Mouse (Mus musculus) limb, embryonic 11.5 days (tissue): ENCODE data around the gene Sh3bp5l. TPM values are rescaled to one million over a fixed set of nuclear protein-coding genes. Genes with fewer than 3 reads are reported as not detected.
"Not testable (repeated sequence)": the region's sequence is repeated elsewhere in the genome, so short reads cannot be mapped to it uniquely, and the experiment has no call there.

Source experiments
- ATAC-seq: fragments of 200-750 bp; cut with Nextera tagmentation; 2 replicates; pipeline ENCODE4 v1.8.0; 2017; ENCODE audit warnings: low read depth; ENCODE audit not compliant: insufficient number of reproducible peaks, low FRiP score, low TSS enrichment
- DNase-seq: peaks from one replicate; pipeline ENCODE4 v3.0.0-alpha.2; 2015; ENCODE audit warnings: low spot score
- H3K27ac ChIP-seq: fragments of 300-500 bp; sonication (generic); replicated peaks from 2 replicates; pipeline ENCODE4 v1.5.1; 2014; ENCODE audit warnings: low read depth, mild to moderate bottlenecking, low read length
- H3K27me3 ChIP-seq: fragments of 300-500 bp; sonication (generic); 2 replicates; pipeline ENCODE4 v1.6.1; 2014; ENCODE audit warnings: mild to moderate bottlenecking, low read length, mixed read lengths; ENCODE audit not compliant: control insufficient read depth, insufficient read depth
- H3K36me3 ChIP-seq: fragments of 300-500 bp; sonication (generic); 2 replicates; pipeline ENCODE4 v1.6.1; 2014; ENCODE audit warnings: mild to moderate bottlenecking, low read length, moderate library complexity, mixed read lengths; ENCODE audit not compliant: control insufficient read depth, insufficient read depth
- H3K4me1 ChIP-seq: fragments of 300-500 bp; sonication (generic); 2 replicates; pipeline ENCODE4 v1.6.1; 2014; ENCODE audit warnings: low read length, mixed read lengths; ENCODE audit not compliant: control insufficient read depth, insufficient read depth
- H3K4me2 ChIP-seq: fragments of 300-500 bp; sonication (generic); 2 replicates; pipeline ENCODE4 v1.6.1; 2014; ENCODE audit warnings: low read depth, mild to moderate bottlenecking, moderate library complexity; ENCODE audit not compliant: severe bottlenecking
- H3K4me3 ChIP-seq: fragments of 300-500 bp; sonication (generic); 2 replicates; pipeline ENCODE4 v1.5.1; 2014; ENCODE audit warnings: low read depth, low read length
- H3K9ac ChIP-seq: fragments of 300-500 bp; sonication (generic); 2 replicates; pipeline ENCODE4 v1.6.1; 2014; ENCODE audit warnings: mild to moderate bottlenecking, low read length
- H3K9me3 ChIP-seq: fragments of 300-500 bp; sonication (generic); 2 replicates; pipeline ENCODE4 v1.6.1; 2016; ENCODE audit warnings: low read length; ENCODE audit not compliant: control insufficient read depth
- whole genome bisulfite sequencing: fragments of 180-500 bp; shearing (Covaris S2); extraction: QIAGEN DNeasy Blood & Tissue Kit; methylation state at CpG from one replicate; pipeline ENCODE4 v1.1.7; 2014; 5-methylcytosine and 5-hydroxymethylcytosine counted together
- polyA plus RNA-seq: library from polyadenylated mRNA; unstranded; fragments of >200 nt; fragmentation: Nextera tagmentation; extraction: Ambion mirVana; gene quantifications from 2 replicates; pipeline ENCODE4 v1.2.1, GENCODE M21; 2014

The Sh3bp5l gene
- polyA plus RNA-seq, 1 experiment from 2014 or later: 27.0 TPM

DNA sequence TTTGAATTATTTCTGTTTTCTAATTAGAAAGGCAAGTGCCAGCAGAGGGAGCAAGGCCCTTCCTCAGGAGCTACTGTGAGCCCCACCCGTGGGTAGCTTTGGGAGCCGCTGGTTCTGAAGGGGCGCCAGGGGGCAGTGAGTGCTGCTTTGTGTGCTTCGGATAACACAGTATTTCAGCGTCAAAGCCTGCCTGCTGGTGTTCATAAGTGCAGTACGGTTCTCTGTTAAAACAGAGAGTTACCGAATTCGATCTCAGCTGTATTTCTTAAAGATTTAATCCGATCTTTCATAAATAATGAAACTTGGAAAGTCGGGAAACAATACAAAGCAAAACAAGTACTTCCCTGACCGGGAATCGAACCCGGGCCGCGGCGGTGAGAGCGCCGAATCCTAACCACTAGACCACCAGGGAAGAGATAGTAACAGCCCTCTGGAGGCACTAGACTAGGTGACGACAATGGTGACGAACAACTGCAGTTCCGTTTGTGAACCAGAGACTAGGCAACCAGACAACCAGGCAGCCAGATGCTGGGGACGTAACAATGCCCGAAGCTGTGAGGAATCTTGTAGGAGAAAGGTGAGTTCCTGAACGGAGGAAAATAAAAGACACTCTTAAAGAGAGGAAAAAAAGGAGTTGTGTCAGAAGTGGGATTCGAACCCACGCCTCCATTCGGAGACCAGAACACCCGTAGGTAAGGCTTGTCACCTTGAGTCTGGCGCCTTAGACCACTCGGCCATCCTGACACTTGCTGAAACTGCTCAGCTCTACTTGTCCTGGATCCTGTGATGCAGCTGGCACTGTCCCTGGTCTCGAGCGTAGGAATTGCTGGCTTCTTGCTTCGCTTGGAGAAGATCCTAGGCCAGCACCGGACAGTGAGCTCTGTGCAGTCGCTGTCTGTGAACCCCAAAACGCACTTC is 28.4 kb upstream of the Sh3bp5l start:
- Histone ChIP-seq H3K9me3 (no peaks in the 10 kb centered on the region), H3K36me3 (no peaks in the 10 kb centered on the region)

DNA sequence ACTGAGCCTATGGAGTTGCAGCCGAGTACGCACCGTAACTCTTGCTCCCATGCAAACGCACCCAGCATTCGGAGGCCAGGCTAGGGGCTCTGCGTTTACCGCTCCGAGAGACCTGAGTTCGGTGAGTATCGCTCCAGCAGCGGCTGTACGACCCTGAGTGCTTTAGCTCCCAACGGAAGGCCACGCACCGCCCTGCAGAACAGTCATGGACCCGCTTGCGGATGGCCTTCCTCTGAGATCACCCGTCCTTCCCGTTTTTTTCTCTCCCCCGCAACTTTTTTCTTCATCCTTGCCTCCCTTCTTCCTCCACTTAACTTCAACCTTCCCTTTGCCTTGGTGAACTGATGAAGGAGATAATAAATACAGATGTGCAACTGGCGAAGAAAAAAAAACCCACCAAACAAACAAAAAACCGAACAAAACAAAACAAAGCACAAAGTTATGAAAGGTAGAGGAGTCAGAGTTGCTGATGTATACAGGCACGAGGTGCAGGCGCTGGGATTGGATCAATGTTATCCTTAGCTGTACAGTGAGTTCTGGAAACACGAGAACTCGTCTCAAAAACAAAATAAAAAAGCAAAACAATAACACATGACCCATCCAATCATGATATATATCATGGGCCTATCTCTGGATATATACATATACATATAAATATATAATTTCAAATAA is 27.6 kb upstream of the Sh3bp5l start:
- no peaks in the 10 kb centered on the region for H3K36me3 ChIP-seq
- H3K4me3 ChIP-seq: peak overlapping the region; percentile 55
- no peak for DNase-seq
- peak; percentile 51 for ATAC-seq
- no peaks in the 10 kb centered on the region for H3K27me3 ChIP-seq
- peak overlapping the region; percentile 55 for H3K9ac ChIP-seq
- under 1% methylated on average over 26 of the region's 26 CpGs for WGBS
- H3K4me2 ChIP-seq: peak overlapping the region; percentile 51
- H3K4me1 ChIP-seq: peaks cover 2% of the 10 kb centered on the region; the same call in 1 of the 2 replicates
- peak overlapping the region; percentile 65 for H3K27ac ChIP-seq
- H3K9me3 ChIP-seq: no peaks in the 10 kb centered on the region

More for the DNA sequence above, 28.4 kb upstream of the Sh3bp5l start:
- WGBS: under 1% methylated on average over 36 of the region's 36 CpGs
- H3K4me2 ChIP-seq: peak overlapping the region; percentile 51
- H3K4me3 ChIP-seq: peak overlapping the region; percentile 55
- DNase-seq (peak; percentile 100), ATAC-seq (peak; percentile 87)
- peak overlapping the region; percentile 55 for H3K9ac ChIP-seq
- H3K27me3 ChIP-seq: no peaks in the 10 kb centered on the region
- H3K27ac ChIP-seq: peak overlapping the region; percentile 65
- no peaks in the 10 kb centered on the region for H3K4me1 ChIP-seq

DNA sequence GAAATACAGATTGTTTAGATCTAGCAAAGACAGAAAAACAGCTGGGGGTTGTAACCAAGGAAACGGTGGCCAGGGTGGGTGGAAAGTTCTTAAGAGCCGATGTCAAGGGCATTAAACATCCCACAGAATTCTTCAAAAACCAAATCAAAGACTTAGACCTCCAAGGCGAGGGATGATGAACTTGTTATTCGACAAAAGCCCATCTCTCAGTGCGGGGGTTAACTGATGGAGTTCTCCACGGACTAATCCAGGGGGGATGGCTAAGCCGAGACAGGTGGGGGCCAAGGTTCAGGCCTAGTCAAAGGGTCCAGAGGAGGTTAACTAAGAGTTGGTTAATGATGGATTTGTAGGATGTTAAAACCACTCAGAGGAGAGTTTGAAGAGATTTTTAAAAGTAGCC is 26.9 kb upstream of the Sh3bp5l start:
- H3K27ac ChIP-seq: no peak overlapping the region
- no peaks in the 10 kb centered on the region for H3K27me3 ChIP-seq
- DNase-seq (no peak), ATAC-seq (no peak)
- no peak overlapping the region for H3K4me3 ChIP-seq
- H3K36me3 ChIP-seq: no peaks in the 10 kb centered on the region
- no peak overlapping the region for H3K9ac ChIP-seq
- WGBS: 38% methylated on average over 7 of the region's 7 CpGs
- H3K9me3 ChIP-seq: no peaks in the 10 kb centered on the region
- H3K4me2 ChIP-seq: peak overlapping the region; percentile 29; the same call in 1 of the 2 replicates
- H3K4me1 ChIP-seq: peaks cover 4% of the 10 kb centered on the region; the same call in 1 of the 2 replicates

DNA sequence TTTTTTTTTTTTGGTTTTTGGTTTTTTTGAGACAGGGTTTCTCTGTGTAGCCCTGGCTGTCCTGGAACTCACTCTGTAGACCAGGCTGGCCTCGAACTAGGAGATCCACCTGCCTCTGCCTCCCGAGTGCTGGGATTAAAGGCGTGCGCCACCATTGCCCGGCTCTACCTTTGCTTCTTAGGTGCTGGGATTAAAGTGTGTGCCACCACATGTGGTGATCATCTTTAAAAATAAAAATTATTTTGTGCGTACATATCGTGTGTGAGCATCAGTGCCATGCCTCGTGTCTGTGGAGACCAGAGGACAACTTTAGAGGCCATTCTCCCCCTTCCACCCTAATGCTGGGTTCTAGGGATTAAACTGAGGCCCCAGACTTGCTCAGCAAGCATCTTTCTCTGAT is 25.2 kb upstream of the Sh3bp5l start:
- not testable (repeated sequence) for H3K4me1 ChIP-seq, ATAC-seq, H3K9me3 ChIP-seq, H3K4me2 ChIP-seq, H3K27ac ChIP-seq, H3K4me3 ChIP-seq, DNase-seq, H3K36me3 ChIP-seq, H3K9ac ChIP-seq, H3K27me3 ChIP-seq
- 92% methylated on average over 8 of the region's 8 CpGs for WGBS

DNA sequence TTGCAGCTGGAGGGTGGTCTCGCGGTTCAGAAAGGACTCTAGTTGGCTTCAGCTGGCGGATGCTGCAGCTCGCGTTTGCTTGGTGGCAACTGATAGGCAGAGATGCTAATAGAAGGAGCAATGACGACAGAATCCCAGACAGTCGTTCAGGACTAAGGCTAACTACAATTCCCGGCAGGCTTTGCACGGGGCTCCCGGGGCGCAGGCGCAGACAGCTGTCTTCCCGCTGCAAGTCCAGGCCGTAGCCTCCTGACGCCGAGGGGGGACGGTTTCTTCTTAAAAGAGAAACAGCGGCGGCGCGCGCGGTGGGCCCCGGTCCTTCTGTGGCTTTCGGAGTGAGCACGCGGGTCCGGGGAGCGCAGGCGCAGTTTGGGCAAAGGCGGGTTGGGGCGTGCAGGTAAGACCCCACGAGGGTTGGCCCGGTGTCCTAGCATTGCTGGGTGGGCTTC is 23.6 kb upstream of the Sh3bp5l start, which contains the start of gene Zfp692:
Gene Zfp692, plus strand, starts transcription at position 210 of the 449 bp plus-strand sequence.
- Histone ChIP-seq H3K4me2 (peak within 1 kb of the TSS; percentile 88), H3K9me3 (no peaks in the 10 kb centered on the region)
- under 1% methylated on average over 34 of the region's 34 CpGs for WGBS

DNA sequence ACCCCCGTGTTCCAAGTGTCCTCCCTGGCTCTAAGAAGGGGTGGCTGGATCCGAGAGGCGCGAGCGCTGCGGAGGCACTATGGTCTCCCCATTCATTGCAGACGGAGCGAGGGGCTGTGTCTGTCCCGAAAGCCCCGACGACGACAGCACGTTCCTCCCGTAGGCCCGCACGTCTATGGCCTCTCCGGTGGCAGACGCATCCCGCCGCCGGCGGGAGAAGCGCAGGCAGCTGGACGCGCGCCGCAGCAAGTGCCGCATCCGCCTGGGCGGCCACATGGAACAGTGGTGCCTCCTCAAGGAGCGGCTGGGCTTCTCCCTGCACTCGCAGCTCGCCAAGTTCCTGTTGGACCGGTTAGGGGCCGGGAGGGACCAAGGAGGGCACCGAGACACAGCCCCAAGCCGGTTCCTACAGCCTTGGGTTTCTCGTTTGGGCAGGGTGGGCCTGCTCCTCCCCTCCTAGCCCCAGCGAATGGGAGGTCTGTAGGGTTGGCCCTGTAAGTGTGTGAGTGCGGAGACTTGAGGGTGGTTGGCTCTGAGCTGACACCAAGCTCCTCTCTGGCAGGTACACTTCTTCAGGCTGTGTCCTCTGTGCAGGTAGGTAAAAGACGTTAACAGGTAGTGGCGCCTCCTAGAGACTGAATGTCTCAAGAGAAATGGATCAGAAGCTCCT is 23.0 kb upstream of the Sh3bp5l start:
- Histone ChIP-seq H3K4me1 (peaks cover 4% of the 10 kb centered on the region; the same call in 1 of the 2 replicates), H3K27ac (no peak overlapping the region), H3K27me3 (no peaks in the 10 kb centered on the region), H3K4me2 (peak overlapping the region; percentile 88), H3K36me3 (no peaks in the 10 kb centered on the region; the same call in 1 of the 2 replicates), H3K9me3 (no peaks in the 10 kb centered on the region), H3K9ac (peak overlapping the region; percentile 65), H3K4me3 (peak overlapping the region; percentile 41)
- ATAC-seq (peak; percentile 69), DNase-seq (peak; percentile 76)
- WGBS: under 1% methylated on average over 42 of the region's 42 CpGs

More for the DNA sequence above, 23.6 kb upstream of the Sh3bp5l start, which contains the start of gene Zfp692:
- DNase-seq: peak; percentile 97
- Histone ChIP-seq H3K9ac (peak within 1 kb of the TSS; percentile 65), H3K27me3 (no peaks in the 10 kb centered on the region), H3K27ac (no peak within 1 kb of the TSS; the same call in 1 of the 2 replicates), H3K36me3 (no peaks in the 10 kb centered on the region; the same call in 1 of the 2 replicates), H3K4me1 (peaks cover 4% of the 10 kb centered on the region; the same call in 1 of the 2 replicates), H3K4me3 (peak within 1 kb of the TSS; percentile 41)
- peak; percentile 68 for ATAC-seq

DNA sequence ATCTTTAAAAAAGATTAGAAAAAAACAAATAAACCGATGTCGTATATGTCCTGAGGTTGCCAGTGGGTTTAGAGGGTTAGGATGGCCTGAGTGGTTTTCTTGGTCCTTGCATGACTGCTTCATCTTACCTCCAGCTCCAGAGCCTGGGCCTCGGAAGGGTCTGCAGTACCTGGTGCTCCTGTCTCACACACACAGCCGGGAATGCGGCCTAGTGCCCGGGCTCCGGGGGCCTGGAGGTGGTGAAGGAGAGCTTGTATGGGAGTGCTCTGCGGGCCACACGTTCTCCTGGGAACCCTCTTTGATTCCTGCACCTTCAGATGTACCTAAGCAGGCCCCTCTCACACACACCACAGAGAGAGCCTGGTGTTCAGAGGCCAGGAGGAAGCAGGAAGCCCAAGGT is 21.9 kb upstream of the Sh3bp5l start:
- no peak overlapping the region for H3K9ac ChIP-seq
- no peaks in the 10 kb centered on the region for H3K9me3 ChIP-seq
- no peak overlapping the region for H3K27ac ChIP-seq
- WGBS: 91% methylated on average over 9 of the region's 9 CpGs
- no peaks in the 10 kb centered on the region; the same call in 1 of the 2 replicates for H3K36me3 ChIP-seq
- ATAC-seq: no peak
- no peak overlapping the region for H3K4me2 ChIP-seq
- H3K4me1 ChIP-seq: peaks cover 4% of the 10 kb centered on the region; the same call in 1 of the 2 replicates
- no peaks in the 10 kb centered on the region for H3K27me3 ChIP-seq
- no peak for DNase-seq
- H3K4me3 ChIP-seq: no peak overlapping the region

DNA sequence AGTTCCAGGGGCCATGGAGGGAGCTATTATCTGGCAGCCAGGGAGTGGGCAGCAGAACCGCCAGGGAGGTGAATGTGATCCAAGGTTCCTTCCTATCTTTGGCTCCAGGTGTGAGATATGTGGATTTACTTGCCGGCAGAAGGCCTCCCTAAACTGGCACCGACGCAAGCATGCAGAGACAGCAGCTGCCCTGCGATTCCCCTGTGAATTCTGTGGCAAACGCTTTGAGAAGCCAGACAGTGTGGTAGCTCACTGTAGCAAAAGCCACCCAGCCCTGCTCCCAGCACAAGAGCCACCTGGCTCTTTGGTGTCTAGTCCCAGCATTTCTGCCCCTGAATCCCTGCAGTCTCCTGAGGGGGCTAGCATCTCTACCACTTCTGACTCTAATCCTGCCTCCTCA is 16.5 kb upstream of the Sh3bp5l start:
- Histone ChIP-seq H3K27ac (no peak overlapping the region), H3K36me3 (no peaks in the 10 kb centered on the region; the same call in 1 of the 2 replicates), H3K27me3 (no peaks in the 10 kb centered on the region), H3K4me1 (no peaks in the 10 kb centered on the region), H3K9me3 (no peaks in the 10 kb centered on the region), H3K4me3 (no peak overlapping the region), H3K9ac (no peak overlapping the region), H3K4me2 (no peak overlapping the region)
- 88% methylated on average over 6 of the region's 6 CpGs for WGBS
- no peak for ATAC-seq
- no peak for DNase-seq
